Mouse (Mus musculus) neural tube, embryonic 12.5 days (tissue): ENCODE measurements around the gene Rab11fip5. TPM values are rescaled to one million over a fixed set of nuclear protein-coding genes. Genes with fewer than 3 reads are reported as not detected.

ENCODE experiments used
- ATAC-seq: fragments of 200-750 bp; cut with Nextera tagmentation; 2 replicates; pipeline ENCODE4 v1.8.0; 2017; ENCODE audit warnings: low read depth, mild to moderate bottlenecking, moderate TSS enrichment, moderate library complexity; ENCODE audit not compliant: low FRiP score
- H3K27ac ChIP-seq: fragments of 300-500 bp; sonication (generic); 2 replicates; pipeline ENCODE4 v1.5.1; 2016
- H3K27me3 ChIP-seq: fragments of 300-500 bp; sonication (generic); replicated peaks from 2 replicates; pipeline ENCODE4 v1.6.1; 2016; ENCODE audit warnings: mild to moderate bottlenecking
- H3K36me3 ChIP-seq: fragments of 300-500 bp; sonication (generic); 2 replicates; pipeline ENCODE4 v1.6.1; 2016; ENCODE audit warnings: mild to moderate bottlenecking
- H3K4me1 ChIP-seq: fragments of 300-500 bp; sonication (generic); 2 replicates; pipeline ENCODE4 v1.6.1; 2016
- H3K4me2 ChIP-seq: fragments of 300-500 bp; sonication (generic); replicated peaks from 2 replicates; pipeline ENCODE4 v1.6.1; 2016; ENCODE audit warnings: mild to moderate bottlenecking
- H3K4me3 ChIP-seq: fragments of 300-500 bp; sonication (generic); 2 replicates; pipeline ENCODE4 v1.5.1; 2016
- H3K9ac ChIP-seq: fragments of 300-500 bp; sonication (generic); 2 replicates; pipeline ENCODE4 v1.6.1; 2016; ENCODE audit warnings: mild to moderate bottlenecking
- H3K9me3 ChIP-seq: fragments of 300-500 bp; sonication (generic); 2 replicates; pipeline ENCODE4 v1.6.1; 2016; ENCODE audit warnings: mild to moderate bottlenecking
- WGBS: fragments of 180-500 bp; shearing (Covaris S2); methylation state at CpG from one replicate; pipeline ENCODE4 v1.1.7; 2016; 5-methylcytosine and 5-hydroxymethylcytosine counted together
- polyA plus RNA-seq: library from polyadenylated mRNA; unstranded; fragments of >200 nt; fragmentation: Nextera tagmentation; extraction: Ambion mirVana; gene quantifications from 2 replicates; pipeline ENCODE4 v1.2.1, GENCODE M21; 2016

Gene Rab11fip5
- 9.0 and 9.4 TPM in 2 replicates for polyA plus RNA-seq

- peak within 1 kb of the TSS; percentile 90 for H3K4me2 ChIP-seq
- WGBS = 1% methylated on average over 72 of the region's 80 CpGs
- H3K4me1 ChIP-seq = peaks cover 13% of the 10 kb centered on the region; the same call in 1 of the 2 replicates
- H3K9me3 ChIP-seq = no peaks in the 10 kb centered on the region
- H3K27me3 ChIP-seq = 0 out of 2 replicates have a peak, but pooled peaks cover 4% of the 10 kb centered on the region
- peak within 1 kb of the TSS; percentile 74 for H3K4me3 ChIP-seq
- peak; percentile 52 for ATAC-seq
- H3K27ac ChIP-seq = no peak within 1 kb of the TSS; the same call in none of the 2 replicates
- no peaks in the 10 kb centered on the region for H3K36me3 ChIP-seq
- H3K9ac ChIP-seq = peak within 1 kb of the TSS; percentile 82
Observed at GRCm38 (mm10) chr6:85373951-85374733, at the start of gene Rab11fip5. Rab11fip5 (minus strand) TSS chr6:85374634.

- ATAC-seq = no peak
- Histone ChIP-seq H3K36me3 (no peaks in the 10 kb centered on the region), H3K4me1 (0 out of 2 replicates have a peak, but pooled peaks cover 4% of the 10 kb centered on the region), H3K4me3 (no peak within 1 kb of the TSS), H3K9ac (no peak within 1 kb of the TSS), H3K4me2 (0 out of 2 replicates have a peak within 1 kb of the TSS, but pooled peaks have one; percentile 8), H3K27ac (no peak within 1 kb of the TSS), H3K9me3 (no peaks in the 10 kb centered on the region), H3K27me3 (peaks cover 23% of the 10 kb centered on the region; the same call in 1 of the 2 replicates)
- whole genome bisulfite sequencing = 11% methylated on average over 28 of the region's 28 CpGs
Observed at GRCm38 (mm10) chr6:85423836-85424379, 49.5 kb upstream of the Rab11fip5 start, which contains the start of gene Noto. Noto (plus strand) TSS chr6:85423886.

- 93% methylated on average over 2 of the region's 2 CpGs for WGBS
- 0 out of 2 replicates have a peak, but pooled peaks cover 4% of the 10 kb centered on the region for H3K4me1 ChIP-seq
- H3K4me2 ChIP-seq = no peak overlapping the region
- H3K36me3 ChIP-seq = no peaks in the 10 kb centered on the region
- no peak overlapping the region for H3K4me3 ChIP-seq
- H3K27me3 ChIP-seq = peaks cover 11% of the 10 kb centered on the region; the same call in 1 of the 2 replicates
- no peak overlapping the region for H3K27ac ChIP-seq
- H3K9ac ChIP-seq = no peak overlapping the region
- H3K9me3 ChIP-seq = no peaks in the 10 kb centered on the region
- no peak for ATAC-seq
Observed at GRCm38 (mm10) chr6:85419150-85419549, 44.7 kb upstream of the Rab11fip5 start.

DNA sequence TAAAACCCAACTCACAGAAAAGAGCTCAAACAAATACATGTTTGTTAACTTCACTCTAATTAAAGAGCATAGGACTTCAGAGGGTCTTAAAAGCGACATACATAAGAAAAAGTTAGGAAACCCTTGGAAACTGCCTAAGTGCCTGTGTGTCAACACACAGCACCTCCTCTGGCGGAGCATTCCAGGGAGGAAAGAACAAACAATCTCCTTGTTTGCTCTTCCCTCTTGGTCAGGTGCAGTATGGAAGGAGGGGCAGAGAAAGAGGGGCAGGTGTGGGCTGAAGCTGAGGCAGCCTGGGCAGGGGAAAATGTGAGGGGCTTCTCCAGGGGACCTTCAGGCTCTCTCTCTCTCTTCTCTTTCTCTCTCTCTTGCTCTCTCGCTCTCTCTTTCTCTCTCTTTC is 41.4 kb upstream of the Rab11fip5 start:
- Histone ChIP-seq H3K9me3 (no peaks in the 10 kb centered on the region), H3K4me2 (no peak overlapping the region), H3K4me1 (no peaks in the 10 kb centered on the region), H3K36me3 (no peaks in the 10 kb centered on the region), H3K27me3 (no peaks in the 10 kb centered on the region), H3K27ac (no peak overlapping the region), H3K9ac (no peak overlapping the region), H3K4me3 (no peak overlapping the region)
- WGBS = 61% methylated on average over 3 of the region's 3 CpGs
- no peak for ATAC-seq

GRCm38 (mm10) chr6:85410771-85411273 is 36.4 kb upstream of the Rab11fip5 start:
- peaks cover 7% of the 10 kb centered on the region; the same call in 1 of the 2 replicates for H3K4me1 ChIP-seq
- no peaks in the 10 kb centered on the region for H3K36me3 ChIP-seq
- H3K4me3 ChIP-seq = no peak overlapping the region
- peak; percentile 68; the same call in 1 of the 2 replicates for ATAC-seq
- H3K27me3 ChIP-seq = peaks cover 43% of the 10 kb centered on the region
- no peak overlapping the region for H3K9ac ChIP-seq
- no peak overlapping the region for H3K27ac ChIP-seq
- 11% methylated on average over 13 of the region's 13 CpGs for WGBS
- H3K9me3 ChIP-seq = no peaks in the 10 kb centered on the region
- H3K4me2 ChIP-seq = no peak overlapping the region

- H3K27me3 ChIP-seq = peaks cover 45% of the 10 kb centered on the region
Observed at GRCm38 (mm10) chr6:85409003-85409402, 34.6 kb upstream of the Rab11fip5 start.

DNA sequence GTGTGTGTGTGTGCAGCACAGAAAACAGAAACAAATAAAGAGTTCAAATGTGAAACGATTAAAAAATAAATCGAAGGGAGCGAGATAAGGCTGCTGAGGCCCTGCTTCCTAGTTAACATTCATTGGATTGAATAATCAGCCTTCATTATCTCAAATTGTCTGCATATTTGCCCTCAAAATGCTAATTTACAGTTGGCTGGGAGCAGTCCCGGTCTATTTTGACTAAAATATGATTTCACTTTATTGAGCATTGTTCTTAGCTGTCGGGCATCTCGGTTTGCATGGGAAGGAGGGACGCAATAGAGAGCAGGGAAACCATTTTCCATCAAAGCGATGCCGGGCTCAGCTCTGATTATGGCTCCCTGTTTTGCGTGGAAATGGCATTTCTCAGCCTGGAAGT is 28.6 kb upstream of the Rab11fip5 start:
- Histone ChIP-seq H3K4me3 (no peak overlapping the region), H3K9me3 (no peaks in the 10 kb centered on the region), H3K4me1 (no peaks in the 10 kb centered on the region), H3K27ac (no peak overlapping the region), H3K4me2 (no peak overlapping the region), H3K27me3 (peaks cover 19% of the 10 kb centered on the region), H3K36me3 (no peaks in the 10 kb centered on the region), H3K9ac (no peak overlapping the region)
- no peak for ATAC-seq
- 81% methylated on average over 10 of the region's 10 CpGs for WGBS

More at GRCm38 (mm10) chr6:85409003-85409402, 34.6 kb upstream of the Rab11fip5 start:
- H3K27ac ChIP-seq = no peak overlapping the region
- peak overlapping the region; percentile 52 for H3K4me2 ChIP-seq
- WGBS = 1% methylated on average over 31 of the region's 31 CpGs
- no peaks in the 10 kb centered on the region for H3K36me3 ChIP-seq
- H3K4me3 ChIP-seq = peak overlapping the region; percentile 15; the same call in 1 of the 2 replicates
- 0 out of 2 replicates have a peak overlapping the region, but pooled peaks have one; percentile 26 for H3K9ac ChIP-seq
- H3K9me3 ChIP-seq = no peaks in the 10 kb centered on the region
- peaks cover 7% of the 10 kb centered on the region; the same call in 1 of the 2 replicates for H3K4me1 ChIP-seq
- no peak for ATAC-seq

GRCm38 (mm10) chr6:85402613-85403012 is 28.2 kb upstream of the Rab11fip5 start:
- Histone ChIP-seq H3K4me2 (no peak overlapping the region), H3K36me3 (no peaks in the 10 kb centered on the region), H3K4me3 (no peak overlapping the region), H3K9ac (no peak overlapping the region), H3K27ac (no peak overlapping the region), H3K9me3 (no peaks in the 10 kb centered on the region), H3K27me3 (peaks cover 15% of the 10 kb centered on the region), H3K4me1 (no peaks in the 10 kb centered on the region)
- ATAC-seq = no peak
- WGBS = 51% methylated on average over 2 of the region's 2 CpGs

- Histone ChIP-seq H3K4me3 (no peak overlapping the region), H3K27me3 (peaks cover 2% of the 10 kb centered on the region; the same call in 1 of the 2 replicates), H3K9ac (no peak overlapping the region), H3K4me2 (no peak overlapping the region), H3K9me3 (no peaks in the 10 kb centered on the region), H3K27ac (no peak overlapping the region), H3K36me3 (no peaks in the 10 kb centered on the region), H3K4me1 (no peaks in the 10 kb centered on the region)
- no peak for ATAC-seq
- WGBS = 30% methylated on average over 5 of the region's 5 CpGs
Observed at GRCm38 (mm10) chr6:85399715-85400114, 25.3 kb upstream of the Rab11fip5 start.

DNA sequence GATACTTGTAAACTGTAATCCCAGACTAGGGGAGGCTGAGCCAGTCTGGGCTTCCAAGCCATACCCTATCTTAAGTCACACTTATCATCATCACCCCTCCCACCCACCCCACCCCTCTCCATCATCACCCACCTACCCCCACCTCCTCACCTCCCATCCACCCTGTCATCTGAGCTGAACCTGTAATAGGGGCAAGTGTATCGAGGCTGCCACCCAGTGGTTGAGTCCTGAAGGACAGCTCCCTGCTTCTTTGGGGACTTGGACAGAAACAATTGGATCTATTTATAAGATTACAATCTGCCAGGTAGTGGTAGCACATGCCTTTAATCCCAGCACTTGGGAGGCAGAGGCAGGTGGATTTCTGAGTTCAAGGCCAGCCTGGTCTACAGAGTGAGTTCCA is 22.7 kb upstream of the Rab11fip5 start:
- H3K4me3 ChIP-seq = no peak overlapping the region
- H3K9ac ChIP-seq = no peak overlapping the region
- H3K27ac ChIP-seq = no peak overlapping the region
- 47% methylated on average over 1 of the region's 1 CpGs for WGBS
- no peaks in the 10 kb centered on the region for H3K4me1 ChIP-seq
- no peaks in the 10 kb centered on the region for H3K36me3 ChIP-seq
- peaks cover 2% of the 10 kb centered on the region; the same call in 1 of the 2 replicates for H3K27me3 ChIP-seq
- H3K9me3 ChIP-seq = no peaks in the 10 kb centered on the region
- ATAC-seq = no peak
- H3K4me2 ChIP-seq = no peak overlapping the region

GRCm38 (mm10) chr6:85395360-85395759 is 20.9 kb upstream of the Rab11fip5 start:
- no peak for ATAC-seq
- Histone ChIP-seq H3K36me3 (no peaks in the 10 kb centered on the region), H3K9ac (no peak overlapping the region), H3K9me3 (no peaks in the 10 kb centered on the region), H3K4me2 (no peak overlapping the region), H3K27me3 (peaks cover 2% of the 10 kb centered on the region; the same call in 1 of the 2 replicates), H3K4me3 (no peak overlapping the region), H3K4me1 (no peaks in the 10 kb centered on the region), H3K27ac (no peak overlapping the region)
- WGBS = 73% methylated on average over 2 of the region's 2 CpGs

GRCm38 (mm10) chr6:85391803-85392202 is 17.4 kb upstream of the Rab11fip5 start:
- no peak overlapping the region for H3K27ac ChIP-seq
- no peak overlapping the region for H3K4me2 ChIP-seq
- H3K9me3 ChIP-seq = no peaks in the 10 kb centered on the region
- H3K4me1 ChIP-seq = no peaks in the 10 kb centered on the region
- H3K4me3 ChIP-seq = no peak overlapping the region
- 36% methylated on average over 6 of the region's 7 CpGs for WGBS
- ATAC-seq = no peak
- no peaks in the 10 kb centered on the region for H3K36me3 ChIP-seq
- H3K9ac ChIP-seq = no peak overlapping the region
- H3K27me3 ChIP-seq = peaks cover 2% of the 10 kb centered on the region; the same call in 1 of the 2 replicates
